Mouse (Mus musculus): Measurements from ENCODE around the gene Tbl2.

Gene Tbl2

DNA sequence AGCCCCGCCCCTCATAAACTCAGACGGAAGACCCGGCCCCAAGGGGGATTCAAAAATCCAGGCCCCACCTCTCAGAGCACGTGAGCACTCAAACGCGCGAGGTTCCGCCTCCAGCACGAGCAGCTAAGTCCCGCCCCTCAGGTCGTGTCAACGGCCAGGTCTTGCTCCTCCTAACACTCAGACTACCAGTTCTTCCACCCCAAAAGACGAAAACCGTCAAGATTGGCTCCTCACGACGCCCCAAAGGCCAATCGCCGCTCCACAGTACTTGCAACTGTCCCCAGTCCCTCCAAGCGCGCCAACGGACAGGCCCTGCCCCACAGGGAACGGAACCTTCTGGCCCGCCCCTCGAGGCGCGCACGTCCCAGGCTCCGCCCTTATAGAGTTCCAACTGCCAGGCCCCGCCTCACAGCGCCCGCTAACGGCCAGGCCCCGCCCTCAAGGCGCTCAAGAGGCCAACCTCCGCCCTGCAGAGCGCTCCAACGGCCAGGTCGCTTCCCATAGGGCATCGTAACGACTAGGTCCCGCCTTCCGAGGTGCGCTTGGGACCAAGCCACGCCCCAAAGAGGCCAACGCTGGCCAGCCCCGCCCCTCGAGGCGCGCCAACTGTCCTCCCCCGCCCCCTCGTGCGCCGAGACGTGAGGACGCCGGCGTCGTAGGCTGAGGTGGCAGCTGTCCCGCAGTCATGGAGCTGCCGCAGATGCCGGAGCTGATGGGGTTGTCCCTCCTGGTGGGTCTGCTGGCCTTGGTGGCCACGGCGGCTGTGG is at the start of gene Tbl2:
Gene Tbl2, plus strand, starts transcription at position 605 of the 767 bp plus-strand sequence.
- peak; percentile 100 for DNase-seq (ENCODE audit: low spot score)

DNA sequence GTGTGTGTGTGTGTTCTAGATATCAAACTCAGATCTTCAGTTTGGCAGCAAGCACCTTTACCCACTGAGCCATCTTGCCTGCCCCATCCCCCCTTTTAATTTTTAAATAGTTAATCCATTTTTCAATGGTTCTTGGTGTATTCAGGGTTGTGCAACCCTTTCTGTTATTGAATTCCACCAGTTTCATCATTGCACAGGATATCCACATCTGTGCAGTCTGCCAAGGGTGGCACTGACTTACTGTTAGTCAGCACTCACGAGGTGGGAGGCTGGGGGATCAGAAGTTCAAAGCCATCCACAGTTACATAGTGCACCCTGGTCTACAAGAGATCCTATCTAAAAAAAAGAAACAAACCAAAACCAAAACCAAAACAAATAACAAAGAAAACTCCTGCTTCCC is 48.5 kb upstream of the Tbl2 start:
- DNase-seq (ENCODE audit: low spot score) = no peak

DNA sequence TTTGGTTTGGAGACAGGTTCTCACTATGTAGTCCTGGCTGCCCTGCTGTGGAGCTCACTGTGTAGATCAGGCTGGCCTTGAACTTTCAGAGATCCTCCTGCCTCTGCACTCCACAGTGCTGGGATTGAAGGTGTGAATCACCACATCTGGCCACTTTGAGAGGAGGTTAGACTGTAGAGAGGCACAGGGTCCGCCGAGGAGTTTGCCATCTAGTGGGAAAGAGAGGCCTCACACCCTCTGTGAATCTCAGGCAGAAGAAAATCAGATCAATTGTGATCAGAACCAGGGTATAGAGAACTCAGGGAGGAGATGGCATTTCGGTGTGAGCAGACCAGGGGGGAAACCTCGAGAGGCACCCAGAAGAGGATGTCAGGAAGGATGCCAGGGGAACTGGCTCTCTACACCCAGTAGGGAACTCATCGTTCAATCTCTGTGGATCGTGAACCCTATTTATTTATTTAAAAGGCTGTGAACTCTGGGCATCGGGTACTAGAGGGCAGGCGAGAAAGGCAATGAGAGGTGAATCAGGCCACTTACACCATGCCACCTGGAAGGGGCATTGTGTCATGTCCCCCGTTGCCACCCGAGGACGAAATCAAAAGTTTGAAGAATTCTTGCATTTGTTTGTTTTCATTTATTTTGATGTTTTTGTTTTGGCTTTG is 45.3 kb upstream of the Tbl2 start:
- no peak for DNase-seq (ENCODE audit: low spot score)

DNA sequence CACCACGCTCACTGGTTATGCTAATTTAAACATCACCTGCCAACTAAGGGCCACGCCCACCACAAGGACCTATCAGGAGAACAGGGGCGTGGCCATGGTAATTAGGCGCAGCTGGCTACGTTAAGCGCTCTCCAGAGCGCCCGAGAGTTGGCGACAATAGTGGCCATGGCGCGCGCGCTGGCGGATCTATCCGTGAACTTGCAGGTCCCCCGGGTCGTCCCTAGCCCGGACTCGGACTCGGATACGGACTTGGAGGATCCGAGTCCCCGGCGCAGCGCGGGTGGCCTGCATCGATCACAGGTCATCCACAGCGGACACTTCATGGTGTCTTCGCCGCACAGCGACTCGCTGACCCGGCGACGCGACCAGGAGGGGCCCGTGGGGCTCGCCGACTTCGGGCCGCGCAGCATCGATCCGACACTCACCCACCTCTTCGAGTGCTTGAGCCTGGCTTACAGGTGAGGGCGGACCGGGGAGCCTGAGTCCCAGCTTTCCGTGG is 42.6 kb upstream of the Tbl2 start:
- peak; percentile 21 for DNase-seq (ENCODE audit: low spot score)

DNA sequence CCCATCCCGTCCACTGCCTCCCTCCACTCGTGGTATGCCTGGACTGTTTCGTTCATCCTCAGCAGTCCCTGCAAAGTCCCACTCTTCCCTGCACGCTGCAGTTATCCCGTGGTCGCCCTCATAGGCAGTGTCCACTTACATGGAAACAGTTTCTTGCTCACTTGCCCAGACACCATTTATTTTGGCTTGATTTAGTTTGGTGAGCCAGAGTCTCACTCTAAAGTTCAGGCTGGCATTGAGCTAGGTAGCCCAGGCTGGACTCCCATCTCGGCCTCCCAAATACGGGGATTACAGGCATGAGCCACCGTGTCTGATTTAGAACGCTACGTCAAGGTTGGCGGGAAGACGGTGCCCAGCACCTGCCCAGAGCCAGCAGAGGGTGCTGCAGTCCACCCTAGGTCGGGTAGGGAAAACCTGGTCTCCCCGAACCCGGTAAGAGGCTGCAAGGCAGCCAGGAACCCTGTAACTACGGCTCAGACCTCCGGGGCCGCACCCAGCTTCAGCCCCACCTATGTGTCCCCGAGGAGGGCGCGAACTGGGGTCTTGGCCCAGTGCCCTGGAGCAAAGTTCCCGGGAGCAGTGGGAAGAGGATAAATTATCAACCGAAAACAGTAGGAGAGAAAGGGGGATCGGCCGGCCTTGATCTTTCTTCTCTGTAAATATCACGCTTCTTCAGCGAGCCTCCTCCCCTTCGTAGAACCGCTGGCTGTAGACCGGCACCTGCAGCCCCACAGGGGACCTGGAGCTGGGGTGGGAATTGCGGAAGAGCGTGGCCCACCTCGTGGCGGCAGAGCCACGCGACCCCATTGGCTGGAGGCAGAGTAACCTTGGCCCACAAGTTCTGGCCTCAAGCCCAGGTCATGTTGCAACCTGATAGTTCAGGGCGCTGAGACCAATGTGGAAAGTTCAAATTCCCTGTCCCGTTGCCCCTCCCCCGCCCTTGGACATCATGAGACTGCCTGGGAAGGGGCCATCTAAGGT is 41.6 kb upstream of the Tbl2 start:
- peak; percentile 15 for DNase-seq (ENCODE audit: low spot score)

DNA sequence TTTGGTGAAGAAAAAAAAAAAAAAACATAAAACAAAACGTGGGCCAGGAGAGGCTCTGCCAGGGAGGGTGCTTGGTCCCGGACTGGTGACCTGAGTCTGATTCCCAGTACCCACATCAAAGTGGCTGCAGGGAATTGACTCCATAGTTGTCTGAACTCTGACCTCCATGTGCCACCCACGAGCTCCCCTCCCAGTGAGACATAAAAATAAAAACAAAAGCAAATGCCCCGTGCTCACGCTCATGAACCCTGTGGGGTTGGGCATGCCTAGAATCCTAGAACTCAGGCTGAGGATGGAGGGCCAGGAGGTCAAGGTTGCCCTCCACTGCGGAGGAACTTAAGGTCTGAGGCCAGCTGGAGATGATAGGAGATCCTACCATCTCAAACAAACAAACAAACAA is 40.4 kb upstream of the Tbl2 start:
- no peak for DNase-seq (ENCODE audit: low spot score)

DNA sequence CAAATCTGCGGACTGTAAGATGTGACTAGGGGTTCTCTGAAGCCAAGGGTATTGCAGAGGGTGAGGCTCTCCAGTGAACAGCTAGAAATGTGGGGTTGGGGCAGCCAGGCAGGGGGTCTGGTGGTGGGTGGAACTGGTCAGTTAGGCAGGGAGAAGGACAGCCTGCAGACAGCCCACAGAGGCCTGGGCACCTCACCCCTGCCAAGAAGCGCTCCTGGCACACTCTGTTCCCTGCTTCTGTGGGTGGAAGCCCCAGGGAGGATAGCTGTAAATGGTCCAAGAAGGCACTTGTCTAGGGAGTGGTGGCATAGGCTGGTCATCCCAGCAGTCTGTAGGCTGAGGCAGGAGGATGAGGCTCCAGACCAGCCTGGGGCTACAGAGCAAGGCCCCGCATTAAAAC is 40.0 kb upstream of the Tbl2 start:
- no peak for DNase-seq (ENCODE audit: low spot score)

DNA sequence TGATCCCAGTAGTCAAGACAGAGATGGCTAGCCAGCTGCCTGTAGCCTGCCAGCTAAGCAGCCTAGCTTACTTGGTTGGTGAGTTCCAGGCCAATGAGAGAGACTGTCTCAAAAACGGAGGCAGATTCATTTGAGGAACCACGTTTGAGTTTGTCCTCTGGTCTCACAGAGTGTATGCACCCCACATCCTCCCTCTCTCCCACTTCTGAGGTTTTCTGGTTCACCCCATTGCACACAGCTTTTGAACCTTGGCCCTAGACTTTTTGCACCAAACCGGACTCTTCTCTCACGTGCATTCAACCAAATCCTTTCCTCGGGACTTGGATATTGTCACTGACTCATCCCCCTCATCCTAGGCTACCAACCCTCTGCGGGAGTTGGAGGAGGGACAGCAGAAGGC is 39.5 kb upstream of the Tbl2 start:
- no peak for DNase-seq (ENCODE audit: low spot score)

DNA sequence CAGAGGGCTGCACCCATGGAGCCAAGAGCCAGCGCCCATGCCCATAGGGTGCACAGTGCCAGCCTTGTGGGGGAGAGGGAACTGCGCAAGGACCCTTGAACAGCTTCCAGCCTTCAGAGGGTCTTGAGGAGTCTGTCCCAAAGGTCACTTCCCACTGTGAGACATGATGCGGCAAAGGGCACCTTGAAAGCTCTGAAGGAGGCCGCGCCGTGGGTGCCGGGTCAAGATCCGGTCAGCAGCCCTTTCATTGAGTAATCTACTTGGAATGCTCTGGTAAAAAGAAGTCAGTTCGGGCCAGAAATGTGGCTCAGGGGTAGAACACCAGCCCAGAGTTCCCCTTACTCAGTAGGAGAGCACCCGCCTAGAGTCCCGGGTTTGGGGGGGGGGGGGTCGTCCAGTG is 35.7 kb upstream of the Tbl2 start:
- DNase-seq (ENCODE audit: low spot score) = no peak

DNA sequence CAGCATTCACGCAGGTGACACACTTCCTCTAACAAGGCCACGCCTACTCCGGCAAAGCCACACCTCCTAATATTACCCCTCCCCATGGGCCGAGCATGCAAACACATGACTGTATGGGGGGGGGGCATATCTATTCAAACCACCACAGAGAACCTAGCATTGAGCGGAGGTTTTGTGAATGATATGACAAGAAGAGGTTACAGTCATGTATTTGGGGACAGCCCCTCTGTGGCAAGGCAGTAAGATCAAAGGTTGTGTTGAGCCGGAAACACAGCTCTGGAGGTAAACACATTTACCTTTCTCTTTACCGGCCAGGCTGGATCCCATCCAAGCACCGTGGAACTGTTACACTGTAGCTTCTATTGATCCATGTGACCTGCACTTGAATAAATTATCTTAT is 34.2 kb upstream of the Tbl2 start:
- DNase-seq (ENCODE audit: low spot score) = no peak

DNA sequence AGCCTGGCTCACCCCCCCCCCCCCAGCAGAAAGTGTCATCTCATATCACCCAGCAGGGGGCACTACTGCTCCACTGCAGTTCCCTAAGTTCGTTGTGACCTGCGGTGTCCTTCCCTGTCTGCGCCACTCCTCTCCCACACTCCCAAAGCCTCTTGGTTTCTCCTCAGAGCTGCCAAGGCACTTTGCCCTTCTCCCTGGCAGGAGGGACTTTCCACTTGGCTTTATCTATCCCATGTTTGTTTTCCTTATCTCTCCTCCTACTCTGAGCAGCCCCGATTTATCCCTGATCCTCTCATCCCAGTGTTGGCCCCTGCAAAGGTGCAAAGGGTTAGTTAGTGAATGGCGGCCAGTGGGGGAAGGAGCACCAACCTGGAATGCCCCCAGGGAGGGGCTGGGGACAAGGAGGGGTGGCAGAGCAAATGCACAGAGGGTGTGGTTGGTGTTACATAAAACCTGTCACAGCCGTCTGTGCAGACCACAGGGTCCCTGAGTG is 30.8 kb upstream of the Tbl2 start:
- no peak for DNase-seq (ENCODE audit: low spot score)

DNA sequence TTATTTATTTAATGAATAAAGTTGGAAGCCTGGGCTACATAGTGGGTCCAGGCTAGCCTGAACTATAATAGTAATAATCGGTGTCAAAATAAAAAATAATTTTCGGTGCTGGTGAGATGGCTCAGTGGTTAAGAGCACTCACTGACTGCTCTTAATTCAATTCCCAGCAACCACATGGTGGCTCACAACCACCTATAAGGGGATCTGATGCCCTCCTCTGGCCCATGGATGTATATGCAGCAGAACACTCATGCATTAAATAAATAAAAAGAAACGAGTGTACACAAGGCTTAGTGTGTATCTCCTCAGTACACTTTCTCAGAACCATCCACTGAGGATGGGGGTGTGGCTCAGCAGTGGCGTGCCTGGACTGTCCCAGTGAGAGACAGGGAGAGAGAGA is 28.7 kb upstream of the Tbl2 start:
- no peak for DNase-seq (ENCODE audit: low spot score)

DNA sequence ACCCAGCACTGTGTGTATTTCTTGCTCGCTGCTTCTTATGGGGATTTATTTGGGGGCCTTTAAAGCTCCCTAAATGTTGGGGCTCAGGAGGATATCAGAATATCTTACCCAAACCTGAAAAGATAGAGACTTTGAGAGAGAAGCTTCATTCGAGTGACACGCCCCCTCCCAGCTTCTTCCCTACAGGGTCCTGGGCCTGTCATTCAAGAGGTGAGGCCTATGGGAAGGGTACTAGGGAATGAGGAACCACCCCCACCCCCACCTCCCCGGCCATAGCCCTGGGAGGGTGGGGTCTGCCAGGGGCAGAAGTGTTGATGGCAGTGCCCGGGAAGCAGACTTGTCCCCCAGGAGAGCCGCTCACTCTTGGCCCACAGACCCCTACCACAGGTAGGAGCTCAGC is 23.3 kb upstream of the Tbl2 start:
- no peak for DNase-seq (ENCODE audit: low spot score)

DNA sequence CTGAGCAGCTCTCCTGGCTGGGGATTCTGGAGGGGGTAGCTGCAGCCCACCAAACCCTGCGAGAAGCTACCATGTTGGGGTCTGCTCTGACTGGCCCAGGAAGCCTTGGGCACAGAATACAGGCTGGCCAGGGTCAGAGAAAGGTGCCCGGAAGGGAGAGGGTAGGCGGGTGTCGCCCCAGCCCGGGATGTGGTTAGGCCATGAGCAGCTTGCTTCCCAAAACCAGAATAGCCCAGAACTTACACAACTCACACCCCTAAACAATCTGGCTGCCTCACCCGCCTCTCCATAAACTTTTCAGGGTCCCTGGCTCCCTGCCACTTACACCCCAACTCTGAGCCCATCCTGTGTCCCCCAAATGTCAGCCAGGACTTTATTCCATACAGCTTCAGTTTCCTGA is 21.8 kb upstream of the Tbl2 start:
- DNase-seq (ENCODE audit: low spot score) = no peak

DNA sequence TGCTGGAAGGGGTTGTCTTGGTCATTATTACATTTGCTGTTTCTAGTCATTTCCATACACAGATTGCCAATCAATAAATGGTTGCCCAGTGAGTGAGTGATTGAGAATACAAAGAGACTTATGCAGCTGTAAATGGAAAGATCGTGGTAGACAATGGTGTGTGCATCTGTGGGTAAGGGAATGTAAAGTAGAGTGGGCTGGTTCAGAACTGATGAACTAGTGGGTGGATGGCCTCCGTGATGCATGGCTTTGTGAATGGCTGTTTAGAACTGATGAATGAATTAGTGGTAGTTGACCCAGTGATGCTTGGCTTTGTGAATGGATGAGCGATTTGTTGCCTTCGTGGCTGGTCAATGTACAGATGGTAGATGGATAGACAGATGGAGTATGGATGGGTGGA is 19.7 kb upstream of the Tbl2 start:
- DNase-seq (ENCODE audit: low spot score) = no peak

DNA sequence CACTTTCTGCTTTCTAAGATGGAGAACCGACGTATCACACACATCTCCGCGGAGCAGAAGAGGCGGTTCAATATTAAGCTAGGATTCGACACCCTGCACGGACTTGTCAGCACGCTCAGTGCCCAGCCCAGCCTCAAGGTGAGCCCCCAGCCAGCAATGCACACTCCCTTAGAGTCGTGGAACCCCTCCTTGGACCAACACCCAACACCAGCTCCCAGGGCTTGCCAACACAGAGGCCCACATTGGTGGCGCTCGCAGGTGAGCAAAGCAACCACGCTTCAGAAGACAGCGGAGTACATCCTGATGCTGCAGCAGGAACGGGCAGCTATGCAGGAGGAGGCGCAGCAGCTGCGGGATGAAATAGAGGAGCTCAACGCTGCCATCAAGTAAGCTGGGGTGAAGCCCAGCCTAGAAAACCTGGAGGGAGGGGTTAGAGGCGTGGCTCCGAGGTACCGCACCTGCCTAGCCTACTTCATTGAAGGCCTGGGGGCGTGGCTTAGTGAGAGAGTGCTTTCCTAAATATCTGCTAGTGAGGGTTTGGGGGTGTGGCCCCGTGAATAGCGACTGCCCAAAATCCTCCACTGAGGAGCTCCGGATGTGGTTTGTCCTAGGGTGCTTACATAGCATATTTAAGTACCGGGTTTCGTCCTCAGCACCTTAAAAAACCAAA is 15.6 kb upstream of the Tbl2 start:
- peak; percentile 26 for DNase-seq (ENCODE audit: low spot score)

DNA sequence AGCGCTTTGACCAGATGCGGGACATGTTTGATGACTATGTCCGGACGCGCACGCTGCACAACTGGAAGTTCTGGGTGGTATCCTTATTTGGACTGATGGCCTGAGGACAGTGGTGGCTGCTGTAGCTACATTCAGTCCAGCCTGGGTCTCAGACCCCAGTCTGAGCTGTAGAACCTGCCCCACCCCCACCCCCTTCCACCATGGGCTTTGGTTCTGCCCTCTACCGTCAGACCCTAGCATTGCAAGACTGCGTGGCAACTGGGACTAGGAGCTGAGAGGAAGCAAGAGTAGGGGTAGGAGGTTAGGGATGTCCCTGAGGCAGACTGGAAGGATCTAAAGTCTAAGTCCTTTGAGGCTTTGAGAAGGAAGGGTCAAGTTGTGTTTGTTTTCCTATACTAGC is 14.9 kb upstream of the Tbl2 start:
- no peak for DNase-seq (ENCODE audit: low spot score)

DNA sequence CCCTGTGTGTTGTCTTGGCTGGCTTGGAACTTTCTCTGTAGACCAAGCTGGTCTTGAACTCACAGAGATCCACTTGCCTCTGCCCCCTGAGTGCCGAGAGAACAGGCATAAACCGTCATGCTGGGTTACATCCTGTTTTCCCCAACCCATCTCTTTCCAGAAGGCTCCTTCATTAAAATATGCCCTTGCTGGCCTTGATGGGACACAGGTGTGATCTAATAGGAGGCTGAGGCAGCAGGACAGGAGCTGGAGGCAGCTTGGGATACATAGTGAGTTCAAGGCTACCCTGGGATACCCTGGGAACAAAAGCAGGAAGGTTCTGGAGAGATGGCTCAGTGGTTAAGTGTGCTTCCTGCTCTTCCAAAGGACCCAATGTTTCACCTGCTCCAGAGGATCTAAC is 9.6 kb upstream of the Tbl2 start:
- no peak for DNase-seq (ENCODE audit: low spot score)

DNA sequence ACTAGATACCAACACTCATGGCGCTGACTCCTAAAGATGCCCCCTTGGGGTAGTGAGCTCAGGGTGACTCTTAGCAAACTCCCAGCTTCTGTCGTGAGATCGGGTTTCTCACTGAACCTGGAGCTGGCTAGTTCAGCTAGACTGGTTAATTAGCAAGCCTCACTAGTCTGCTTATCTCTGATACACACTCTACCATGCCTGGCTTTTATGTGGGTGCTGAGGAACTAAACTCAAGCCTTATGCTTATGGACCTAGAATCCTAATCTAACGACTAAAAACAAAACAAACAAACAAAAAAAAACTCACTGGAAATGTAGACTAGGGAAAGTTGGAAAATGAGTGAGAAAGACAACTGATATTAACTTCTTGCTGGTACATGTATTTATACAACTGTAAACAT is 5.0 kb upstream of the Tbl2 start:
- no peak for DNase-seq (ENCODE audit: low spot score)

DNA sequence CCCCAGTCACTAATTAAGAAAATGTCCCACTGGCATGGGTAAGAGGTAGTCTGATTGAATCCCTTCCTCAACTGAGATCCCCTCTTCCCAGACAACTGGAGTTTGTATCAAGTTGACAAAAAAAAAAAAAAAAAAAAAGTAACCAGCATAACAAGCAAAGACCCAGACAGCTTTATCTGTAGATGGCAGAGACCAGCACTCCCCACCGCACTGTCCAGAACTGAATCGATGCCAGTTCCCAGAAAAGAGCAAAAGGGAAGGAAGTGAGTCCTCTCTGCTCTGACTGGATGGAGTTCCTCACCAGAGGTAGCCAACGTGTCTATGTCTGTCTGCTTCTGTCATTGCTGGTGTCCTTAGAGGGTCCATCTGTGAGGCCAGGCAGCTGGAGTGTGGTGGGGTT is 3.9 kb upstream of the Tbl2 start:
- no peak for DNase-seq (ENCODE audit: low spot score)

DNA sequence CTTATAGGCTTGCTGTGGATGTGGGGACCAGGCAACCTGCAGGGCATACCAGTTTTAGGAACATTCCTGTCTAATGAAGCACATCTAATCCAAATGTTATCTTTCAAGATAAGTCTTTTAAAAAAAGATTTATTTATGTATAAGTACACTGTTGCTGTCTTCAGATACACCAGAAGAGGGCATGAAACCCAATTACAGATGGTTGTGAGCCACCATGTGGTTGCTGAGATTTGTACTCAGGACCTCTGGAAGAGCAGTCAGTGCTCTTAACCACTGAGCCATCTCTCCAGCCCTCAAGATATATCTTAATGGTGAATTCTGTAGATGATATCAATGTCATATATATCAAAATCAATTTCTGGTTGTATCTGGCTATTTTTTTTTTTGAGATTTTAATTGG is 3.5 kb upstream of the Tbl2 start:
- DNase-seq (ENCODE audit: low spot score) = no peak

DNA sequence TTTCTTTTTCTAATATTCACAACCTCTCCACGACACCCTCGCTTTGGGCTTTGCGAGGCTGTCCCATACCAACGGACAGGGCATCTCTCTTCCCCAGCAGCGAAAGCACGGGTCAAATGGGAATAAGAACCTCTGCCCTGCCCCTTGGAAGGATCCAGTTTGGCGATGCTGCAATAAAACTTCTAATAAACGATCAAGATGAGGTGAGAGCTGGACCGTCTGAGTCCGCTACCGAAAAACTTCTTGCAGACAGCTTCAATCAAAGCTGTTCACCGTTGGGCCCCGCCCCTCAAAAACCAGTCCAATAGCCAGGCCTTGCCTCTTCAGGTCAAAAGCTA is 773 bp upstream of the Tbl2 start:
- DNase-seq (ENCODE audit: low spot score) = no peak

Measured in spleen, adult 12 weeks (tissue).